15 mouse cellular contexts compared by ENCODE assay signal in genomic region chr2:27078312-27078711, GRCm38 (mm10). TPM values are rescaled to one million over a fixed set of nuclear protein-coding genes. Genes with fewer than 3 reads are reported as not detected.
DNase-seq lines count a peak whose midpoint lies in the region; ATAC-seq lines count a peak whose summit lies in the region.
"Had no signal": no experiment of that assay in that cellular context is flagged by ENCODE, and none has a peak within 500 bp of the region (broad histone marks: within the 10 kb centered on the region; RNA-seq: fewer than 3 reads in every experiment).

No protein-coding gene starts in this region.

- peak; percentile 95 for DNase-seq in heart, adult 11 months
- DNase-seq in heart, postnatal 4 days = no peak
- DNase-seq in lung, postnatal 14 days = peak; percentile 21
- no peak for DNase-seq in lung, postnatal 36 days
- peak; percentile 25 for DNase-seq in naive thymus-derived CD4-positive, alpha-beta T cell, adult 2 months (ENCODE audit: low read depth)
- DNase-seq in testis, postnatal 10 days (ENCODE audit: low spot score) = no peak
- DNase-seq in embryo, embryonic 10 days (ENCODE audit: low spot score) = no peak
- DNase-seq: cerebellum, adult 11-12 months had no signal

- no peaks in the 10 kb centered on the region for H3K9me3 ChIP-seq in heart, embryonic 11.5 days (replicated peaks; ENCODE audit: control insufficient read depth, low read length)

- 0 out of 2 replicates have a peak overlapping the region, but pooled peaks have one; percentile 5 for H3K4me2 ChIP-seq in heart, embryonic 11.5 days
- H3K4me2 ChIP-seq: liver, embryonic 11.5 days had no signal

- H3K4me1 ChIP-seq in heart, embryonic 11.5 days (ENCODE audit: control insufficient read depth, insufficient read depth, low read length) = peaks cover 36% of the 10 kb centered on the region

- 29% methylated on average over 2 of the region's 2 CpGs for WGBS in heart, embryonic 11.5 days (ENCODE audit: insufficient replicate concordance)

- no peaks in the 10 kb centered on the region for H3K36me3 ChIP-seq in heart, embryonic 11.5 days (ENCODE audit: control insufficient read depth, insufficient read depth, low read length)

- 0 out of 2 replicates have a peak, but pooled peaks cover 2% of the 10 kb centered on the region for H3K27me3 ChIP-seq in heart, embryonic 11.5 days (ENCODE audit: control insufficient read depth, insufficient read depth, low read length)

- H3K9ac ChIP-seq in heart, embryonic 11.5 days (ENCODE audit: low read depth, low read length) = no peak overlapping the region

- ATAC-seq in heart, embryonic 11.5 days (replicated peaks; ENCODE audit: insufficient number of reproducible peaks, low FRiP score, low TSS enrichment) = no peak

- H3K27ac ChIP-seq in heart, embryonic 11.5 days (ENCODE audit: low read depth, low read length) = no peak overlapping the region
- H3K27ac ChIP-seq: kidney, postnatal 0 days had no signal

- H3K4me3 ChIP-seq in heart, embryonic 11.5 days (ENCODE audit: low read depth, low read length) = no peak overlapping the region

RNA-seq across cellular contexts. Expression of gene Adamtsl2, which starts 0.9 kb away (rescaled TPM):
- 10 to 100 TPM; 10.6 to 11.4 TPM for total RNA-seq in heart, postnatal 4 days (2021)
- 9.0 and 14.2 TPM in 2 replicates for polyA plus RNA-seq in heart, embryonic 11.5 days (2014; fragmentation: Nextera tagmentation; extraction: Ambion mirVana)
- total RNA-seq: neutrophil, adult 5-6 weeks had no signal

RNA-seq across cellular contexts. Expression of gene Mymk, which starts 6.3 kb away (rescaled TPM):
- total RNA-seq in heart, postnatal 4 days (2021) = not detected
- polyA plus RNA-seq in heart, embryonic 11.5 days (2014; fragmentation: Nextera tagmentation; extraction: Ambion mirVana) = 0.15 and 0.23 TPM in 2 replicates
- total RNA-seq: ES-E14; hindbrain, postnatal 0 days; neutrophil, adult 5-6 weeks had no signal
- polyA plus RNA-seq: forebrain, embryonic 11.5 days; kidney, postnatal 0 days had no signal

RNA-seq across cellular contexts. Expression of gene Slc2a6, which starts 50.5 kb away (rescaled TPM):
- under 1 TPM; 0.18 to 0.24 TPM for total RNA-seq in heart, postnatal 4 days (2021)
- 0.30 TPM in 1 of 2 replicates, not detected in the other for polyA plus RNA-seq in heart, embryonic 11.5 days (2014; fragmentation: Nextera tagmentation; extraction: Ambion mirVana)

Comparison
In these comparisons a context has a peak if more than half of its experiments do, and no peak if none do; other contexts are left out.
1. DNase-seq: peak in heart, adult 11 months (single experiment), lung, postnatal 14 days (single experiment) and naive thymus-derived CD4-positive, alpha-beta T cell, adult 2 months (single experiment); none in heart, postnatal 4 days (single experiment), lung, postnatal 36 days (single experiment), testis, postnatal 10 days (single experiment) and embryo, embryonic 10 days (single experiment).